Mouse (Mus musculus): Measurements from ENCODE around the gene Ing5. TPM values are rescaled to one million over a fixed set of nuclear protein-coding genes. Genes with fewer than 3 reads are reported as not detected.
"Not testable (repeated sequence)": the region's sequence is repeated elsewhere in the genome, so short reads cannot be mapped to it uniquely, and the experiment has no call there.

The Ing5 gene
- polyA plus RNA-seq, 1 experiment from 2014 or later, result 21.1 TPM

DNA sequence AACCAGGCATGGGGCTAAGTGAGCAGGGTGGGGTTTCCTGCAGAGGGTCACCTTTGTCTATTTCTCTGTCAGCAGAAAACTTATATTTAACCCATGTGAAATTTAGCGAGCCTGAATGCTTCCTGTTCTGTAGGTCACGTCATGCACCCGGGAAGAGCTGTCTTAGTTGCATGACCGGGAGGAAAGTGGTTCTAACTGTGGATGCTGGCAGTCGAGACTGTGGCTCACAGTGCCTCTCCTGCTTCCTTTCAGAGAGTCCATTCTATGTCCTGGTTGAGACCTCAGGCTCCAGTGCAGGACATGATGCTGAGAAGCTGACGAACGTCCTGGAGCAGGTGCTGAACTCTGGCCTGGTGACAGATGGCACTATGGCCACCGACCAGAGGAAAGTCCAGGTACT is 34.8 kb downstream of the Ing5 start:
- not testable (repeated sequence) for H3K9me3 ChIP-seq (ENCODE audit: control insufficient read depth, low read length); H3K4me1 ChIP-seq (replicated peaks; ENCODE audit: control insufficient read depth, insufficient read depth, low read length); H3K4me2 ChIP-seq (ENCODE audit: low read depth, low read length); H3K36me3 ChIP-seq (ENCODE audit: control insufficient read depth, insufficient read depth, low read length); H3K27ac ChIP-seq (ENCODE audit: low read length); H3K27me3 ChIP-seq (ENCODE audit: control insufficient read depth, insufficient read depth, low read depth, low read length); ATAC-seq (ENCODE audit: low read depth); H3K9ac ChIP-seq (ENCODE audit: low read length); H3K4me3 ChIP-seq (ENCODE audit: low read length)
- 83% methylated on average over 8 of the region's 8 CpGs for WGBS

DNA sequence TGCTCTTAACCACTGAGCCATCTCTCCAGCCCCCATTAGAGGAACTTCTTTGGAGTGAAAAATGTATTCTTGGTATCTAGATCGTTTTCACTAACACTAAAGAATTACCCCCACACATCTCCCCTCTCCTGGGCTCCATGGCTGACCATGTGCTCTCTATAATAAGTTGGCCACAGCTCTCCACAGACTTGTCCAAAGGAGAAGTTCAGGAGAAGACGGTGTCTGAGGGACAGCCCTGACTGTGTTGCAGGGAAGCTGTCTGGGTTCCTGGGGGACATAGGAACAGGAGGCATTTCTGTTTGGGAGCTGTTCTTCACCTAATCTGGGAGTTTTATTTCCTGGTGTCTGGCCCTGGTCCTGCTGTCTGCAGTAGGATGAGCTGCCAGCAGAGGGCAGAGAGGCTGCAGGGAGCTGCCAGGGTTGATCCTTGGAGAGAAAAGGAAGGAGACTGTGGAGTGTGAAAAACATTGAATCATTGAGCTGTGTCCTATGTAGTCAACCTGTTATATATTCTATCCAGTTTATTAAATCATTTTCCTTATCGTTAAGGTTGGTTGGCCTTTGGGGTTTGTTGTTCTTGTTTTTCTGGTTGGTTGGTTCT is 42.1 kb downstream of the Ing5 start:
- H3K27me3 ChIP-seq (ENCODE audit: control insufficient read depth, insufficient read depth, low read depth, low read length); H3K4me3 ChIP-seq (ENCODE audit: low read length); H3K9me3 ChIP-seq (ENCODE audit: control insufficient read depth, low read length); H3K27ac ChIP-seq (ENCODE audit: low read length); H3K36me3 ChIP-seq (ENCODE audit: control insufficient read depth, insufficient read depth, low read length); H3K9ac ChIP-seq (ENCODE audit: low read length); H3K4me1 ChIP-seq (replicated peaks; ENCODE audit: control insufficient read depth, insufficient read depth, low read length); H3K4me2 ChIP-seq (ENCODE audit: low read depth, low read length): not testable (repeated sequence)
- WGBS, result 70% methylated on average over 1 of the region's 3 CpGs
- ATAC-seq (ENCODE audit: low read depth), result peak; percentile 43; the same call in 1 of the 2 replicates

DNA sequence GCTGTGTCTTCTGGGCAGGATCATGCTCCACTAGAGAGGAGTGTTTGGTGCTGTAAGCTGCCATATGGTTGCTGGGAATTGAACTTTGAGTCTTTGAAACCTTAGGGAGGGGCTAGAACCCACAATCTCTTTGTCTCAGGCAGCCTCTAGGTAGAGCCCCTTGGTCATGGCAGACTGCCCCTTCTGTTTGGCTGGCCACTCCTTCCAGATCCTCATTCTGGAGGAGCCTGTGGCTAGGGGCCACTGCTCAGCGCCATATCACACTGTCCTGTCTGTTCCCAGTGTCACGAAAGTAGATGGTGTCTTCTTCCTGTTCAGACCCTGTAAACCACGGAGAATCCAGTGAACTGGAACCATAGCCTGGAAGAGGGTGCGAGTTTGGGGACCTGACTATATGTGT is 52.0 kb downstream of the Ing5 start:
- ATAC-seq (ENCODE audit: low read depth); H3K4me2 ChIP-seq (ENCODE audit: low read depth, low read length); H3K27me3 ChIP-seq (ENCODE audit: control insufficient read depth, insufficient read depth, low read depth, low read length): not testable (repeated sequence)

DNA sequence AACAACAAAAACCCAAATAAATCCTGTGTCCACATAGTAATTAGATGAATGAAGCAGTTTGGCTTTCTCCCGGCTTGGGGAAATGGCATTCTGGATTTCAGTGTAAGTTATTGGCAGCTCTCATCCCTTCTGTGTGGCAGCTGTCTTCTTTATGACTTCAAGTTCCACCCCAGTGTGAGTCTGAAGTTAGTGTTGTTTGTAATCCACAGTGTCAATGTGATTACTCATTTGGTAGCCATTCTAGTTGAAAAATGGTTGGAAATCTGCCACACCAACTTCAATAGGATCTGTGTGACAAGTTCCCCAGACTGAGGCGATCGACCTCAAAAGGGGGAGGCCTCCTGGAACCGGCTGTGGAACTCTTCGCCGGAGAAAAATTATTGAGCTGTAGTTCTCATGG is 53.6 kb downstream of the Ing5 start:
- no peaks in the 10 kb centered on the region for H3K36me3 ChIP-seq (ENCODE audit: control insufficient read depth, insufficient read depth, low read length)
- no peak overlapping the region for H3K9ac ChIP-seq (ENCODE audit: low read length)
- H3K27ac ChIP-seq (ENCODE audit: low read length), result no peak overlapping the region
- H3K9me3 ChIP-seq (ENCODE audit: control insufficient read depth, low read length), result no peaks in the 10 kb centered on the region
- H3K4me3 ChIP-seq (ENCODE audit: low read length), result no peak overlapping the region
- no peaks in the 10 kb centered on the region for H3K4me1 ChIP-seq (replicated peaks; ENCODE audit: control insufficient read depth, insufficient read depth, low read length)
- no peaks in the 10 kb centered on the region for H3K27me3 ChIP-seq (ENCODE audit: control insufficient read depth, insufficient read depth, low read depth, low read length)
- peak; percentile 56; the same call in 1 of the 2 replicates for ATAC-seq (ENCODE audit: low read depth)
- no peak overlapping the region for H3K4me2 ChIP-seq (ENCODE audit: low read depth, low read length)
- 54% methylated on average over 6 of the region's 6 CpGs for WGBS

More for the DNA sequence above, 52.0 kb downstream of the Ing5 start:
- H3K4me1 ChIP-seq (replicated peaks; ENCODE audit: control insufficient read depth, insufficient read depth, low read length); H3K27ac ChIP-seq (ENCODE audit: low read length); H3K9ac ChIP-seq (ENCODE audit: low read length); H3K36me3 ChIP-seq (ENCODE audit: control insufficient read depth, insufficient read depth, low read length); H3K4me3 ChIP-seq (ENCODE audit: low read length); H3K9me3 ChIP-seq (ENCODE audit: control insufficient read depth, low read length): not testable (repeated sequence)
- WGBS, result 80% methylated on average over 4 of the region's 4 CpGs

DNA sequence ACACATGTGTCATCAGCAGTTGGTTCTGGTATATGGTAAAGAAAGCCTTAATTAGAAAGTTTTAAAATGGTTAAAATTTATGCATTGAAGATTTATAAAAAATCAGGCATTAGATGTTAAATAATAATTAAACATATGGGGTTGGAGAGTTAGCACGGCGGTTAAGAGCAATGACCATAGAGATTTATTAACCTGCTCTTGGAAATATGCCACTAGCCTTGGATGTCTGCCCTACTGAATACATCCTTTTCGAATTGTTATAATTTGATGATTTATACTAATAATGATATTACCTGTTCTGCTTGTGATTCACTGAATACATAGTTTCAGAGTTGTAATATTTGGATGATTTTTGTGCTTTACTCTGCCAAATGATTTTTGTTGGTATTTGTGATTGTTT is 54.2 kb downstream of the Ing5 start:
- H3K9ac ChIP-seq (ENCODE audit: low read length), result no peak overlapping the region
- no peak overlapping the region for H3K27ac ChIP-seq (ENCODE audit: low read length)
- H3K4me2 ChIP-seq (ENCODE audit: low read depth, low read length), result no peak overlapping the region
- no peak for ATAC-seq (ENCODE audit: low read depth)
- no peaks in the 10 kb centered on the region for H3K36me3 ChIP-seq (ENCODE audit: control insufficient read depth, insufficient read depth, low read length)
- H3K4me3 ChIP-seq (ENCODE audit: low read length), result no peak overlapping the region
- H3K9me3 ChIP-seq (ENCODE audit: control insufficient read depth, low read length), result no peaks in the 10 kb centered on the region
- 47% methylated on average over 3 of the region's 3 CpGs for WGBS
- H3K4me1 ChIP-seq (replicated peaks; ENCODE audit: control insufficient read depth, insufficient read depth, low read length), result no peaks in the 10 kb centered on the region
- H3K27me3 ChIP-seq (ENCODE audit: control insufficient read depth, insufficient read depth, low read depth, low read length), result no peaks in the 10 kb centered on the region

DNA sequence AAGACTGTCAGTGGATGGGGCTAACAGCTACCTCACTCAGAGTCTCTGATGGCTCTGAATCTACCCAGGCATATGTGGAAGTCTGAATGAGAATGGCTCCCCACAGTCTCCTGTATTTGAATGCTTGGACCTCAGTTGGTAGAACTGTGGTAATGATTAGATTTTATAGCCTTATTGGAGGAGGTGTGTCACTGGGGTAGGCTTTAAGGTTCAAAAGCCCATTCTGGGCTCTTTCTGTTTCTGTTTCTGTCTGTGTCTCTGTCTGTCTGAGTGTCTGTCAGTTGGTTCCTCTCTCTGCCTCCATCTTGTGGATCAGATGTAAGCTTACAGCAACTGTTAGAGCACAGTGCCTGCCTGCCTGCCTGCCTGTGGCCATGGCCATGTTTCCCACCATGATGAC is 55.9 kb downstream of the Ing5 start:
- no peak overlapping the region for H3K27ac ChIP-seq (ENCODE audit: low read length)
- no peak for ATAC-seq (ENCODE audit: low read depth)
- no peaks in the 10 kb centered on the region for H3K27me3 ChIP-seq (ENCODE audit: control insufficient read depth, insufficient read depth, low read depth, low read length)
- no peaks in the 10 kb centered on the region for H3K4me1 ChIP-seq (replicated peaks; ENCODE audit: control insufficient read depth, insufficient read depth, low read length)
- no peak overlapping the region for H3K4me2 ChIP-seq (ENCODE audit: low read depth, low read length)
- no peaks in the 10 kb centered on the region for H3K36me3 ChIP-seq (ENCODE audit: control insufficient read depth, insufficient read depth, low read length)
- H3K4me3 ChIP-seq (ENCODE audit: low read length), result no peak overlapping the region
- no peaks in the 10 kb centered on the region for H3K9me3 ChIP-seq (ENCODE audit: control insufficient read depth, low read length)
- no peak overlapping the region for H3K9ac ChIP-seq (ENCODE audit: low read length)

DNA sequence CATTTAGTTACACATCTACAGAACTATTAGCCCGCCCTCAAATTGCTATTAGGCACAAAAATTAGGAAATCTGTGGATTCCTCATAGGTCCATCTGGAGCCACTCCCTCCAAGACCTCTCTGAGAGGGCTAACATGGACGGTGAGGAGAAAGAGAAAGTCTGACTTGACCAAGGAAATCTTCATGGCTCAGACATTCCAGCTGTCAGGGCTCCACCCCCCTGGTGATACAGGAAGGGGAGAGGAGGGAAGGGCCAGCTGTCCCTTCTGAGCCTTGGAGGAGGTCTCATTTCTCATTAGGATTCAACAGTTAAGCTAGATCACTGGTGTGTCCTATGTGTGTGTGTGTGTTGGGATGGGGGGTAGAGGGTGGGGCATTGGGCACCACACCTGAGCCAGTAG is 57.3 kb downstream of the Ing5 start, which contains the start of gene Gal3st2:
TSS of gene Gal3st2 (plus strand) at position 259 of the 400 bp plus-strand sequence.
- ATAC-seq (ENCODE audit: low read depth), result peak; percentile 59; the same call in 1 of the 2 replicates
- not testable (repeated sequence) for H3K27me3 ChIP-seq (ENCODE audit: control insufficient read depth, insufficient read depth, low read depth, low read length); H3K4me3 ChIP-seq (ENCODE audit: low read length); H3K9me3 ChIP-seq (ENCODE audit: control insufficient read depth, low read length); H3K36me3 ChIP-seq (ENCODE audit: control insufficient read depth, insufficient read depth, low read length); H3K9ac ChIP-seq (ENCODE audit: low read length); H3K4me2 ChIP-seq (ENCODE audit: low read depth, low read length); H3K27ac ChIP-seq (ENCODE audit: low read length); H3K4me1 ChIP-seq (replicated peaks; ENCODE audit: control insufficient read depth, insufficient read depth, low read length)
- 32% methylated on average over 2 of the region's 2 CpGs for WGBS

Other genes with a start within 250 kb of the Ing5 start
- 176 and 183 TPM in 2 replicates for gene Stk25, start 145.3 kb upstream of the Ing5 start, polyA plus RNA-seq (2015; fragmentation: Nextera tagmentation; extraction: Ambion mirVana)
- gene Bok, start 118.3 kb upstream of the Ing5 start, polyA plus RNA-seq (2015; fragmentation: Nextera tagmentation; extraction: Ambion mirVana), result 65.9 and 68.1 TPM in 2 replicates
- gene Atg4b, start 52.5 kb upstream of the Ing5 start, polyA plus RNA-seq (2015; fragmentation: Nextera tagmentation; extraction: Ambion mirVana), result 72.1 and 80.3 TPM in 2 replicates
- gene Thap4, start 49.1 kb upstream of the Ing5 start, polyA plus RNA-seq (2015; fragmentation: Nextera tagmentation; extraction: Ambion mirVana), result 47.2 and 49.7 TPM in 2 replicates
- gene Dtymk, start 2.0 kb upstream of the Ing5 start, polyA plus RNA-seq (2015; fragmentation: Nextera tagmentation; extraction: Ambion mirVana), result 231 and 238 TPM in 2 replicates
- 15.4 and 17.2 TPM in 2 replicates for gene D2hgdh, start 20.9 kb downstream of the Ing5 start, polyA plus RNA-seq (2015; fragmentation: Nextera tagmentation; extraction: Ambion mirVana)
- gene Gal3st2, start 57.3 kb downstream of the Ing5 start, polyA plus RNA-seq (2015; fragmentation: Nextera tagmentation; extraction: Ambion mirVana), result 0.11 and 0.16 TPM in 2 replicates
- not detected in 2 replicates for gene Gal3st2b, start 114.3 kb downstream of the Ing5 start, polyA plus RNA-seq (2015; fragmentation: Nextera tagmentation; extraction: Ambion mirVana)
- gene Gal3st2c, start 186.5 kb downstream of the Ing5 start, polyA plus RNA-seq (2015; fragmentation: Nextera tagmentation; extraction: Ambion mirVana), result not detected in 2 replicates
- not detected in 2 replicates for gene Neu4, start 216.5 kb downstream of the Ing5 start, polyA plus RNA-seq (2015; fragmentation: Nextera tagmentation; extraction: Ambion mirVana)
- 0.30 and 0.43 TPM in 2 replicates for gene Pdcd1, start 248.6 kb downstream of the Ing5 start, polyA plus RNA-seq (2015; fragmentation: Nextera tagmentation; extraction: Ambion mirVana)